Mouse (Mus musculus) layer of hippocampus, adult 2 months (tissue): ENCODE results near the gene Arrdc2. TPM values are rescaled to one million over a fixed set of nuclear protein-coding genes. Genes with fewer than 3 reads are reported as not detected.

Experiments used
- DNase-seq, 2 experiments: peaks; one replicate each; pipeline ENCODE4 v3.0.0; 2022; ENCODE audit warnings: low spot score in 2 of 2
- H3K27ac ChIP-seq: fragments of 200-600 bp; 2 replicates; pipeline ENCODE4 v1.8.1; 2022
- H3K4me3 ChIP-seq: fragments of 200-600 bp; 2 replicates; pipeline ENCODE4 v1.8.1; 2022; ENCODE audit warnings: mild to moderate bottlenecking
- CTCF ChIP-seq: fragments of 200-600 bp; conservative IDR thresholded peaks from 2 replicates; pipeline ENCODE4 v1.8.1; 2022; ENCODE audit warnings: antibody characterized with exemption, mild to moderate bottlenecking, moderate library complexity
- total RNA-seq, 2 experiments: library from RNA; stranded (reverse); gene quantifications; 2 replicates each; pipeline ENCODE4 v1.2.3; 2021

The Arrdc2 gene
- total RNA-seq, 2 experiments from 2014 or later, result 13.8 to 20.9 TPM

DNA sequence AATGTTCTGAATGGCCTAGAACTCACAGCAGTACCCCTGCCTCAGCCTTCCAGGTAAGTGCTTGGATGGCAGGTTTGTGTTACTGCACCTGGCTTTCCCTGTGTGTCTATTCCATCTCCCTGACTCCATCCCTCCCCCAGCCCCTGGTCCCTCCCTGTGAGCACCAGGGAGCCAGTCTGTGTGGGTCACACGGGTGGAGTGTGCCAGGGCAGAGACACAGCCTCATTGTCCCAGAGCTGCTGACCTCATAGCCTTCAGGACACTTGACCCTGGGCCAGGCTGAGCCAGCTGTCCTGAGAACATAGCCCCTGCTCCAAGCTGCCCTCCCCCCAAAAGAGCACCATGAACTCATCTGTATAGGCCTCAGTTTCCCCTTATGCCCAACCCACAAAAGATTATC is 32.2 kb downstream of the Arrdc2 start:
- no peak for TF ChIP-seq CTCF
- Histone ChIP-seq H3K4me3 (no peak overlapping the region), H3K27ac (peak overlapping the region; percentile 70)
- DNase-seq, result no peak

DNA sequence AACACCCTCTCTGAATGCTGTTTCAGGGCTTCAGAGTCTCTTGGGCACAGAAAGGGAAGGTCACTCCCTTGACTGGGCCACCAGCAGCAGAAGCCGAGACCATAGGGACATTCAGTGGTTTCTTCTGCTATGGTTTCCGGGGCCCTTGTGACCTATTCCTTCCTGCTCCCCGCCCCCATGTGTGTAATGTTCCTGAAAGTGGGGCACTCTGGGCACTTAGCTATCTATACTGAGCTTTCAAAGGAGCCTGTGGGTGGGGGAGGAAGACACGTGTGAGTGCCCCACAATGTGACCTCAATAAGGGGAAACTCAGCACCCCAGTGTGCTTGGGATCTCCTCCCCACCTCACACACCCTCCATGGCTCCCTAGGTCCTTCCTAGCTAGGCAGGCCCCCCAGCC is 33.0 kb downstream of the Arrdc2 start:
- DNase-seq, result no peak
- peak overlapping the region; percentile 70 for H3K27ac ChIP-seq
- H3K4me3 ChIP-seq, result no peak overlapping the region
- no peak for TF ChIP-seq CTCF

DNA sequence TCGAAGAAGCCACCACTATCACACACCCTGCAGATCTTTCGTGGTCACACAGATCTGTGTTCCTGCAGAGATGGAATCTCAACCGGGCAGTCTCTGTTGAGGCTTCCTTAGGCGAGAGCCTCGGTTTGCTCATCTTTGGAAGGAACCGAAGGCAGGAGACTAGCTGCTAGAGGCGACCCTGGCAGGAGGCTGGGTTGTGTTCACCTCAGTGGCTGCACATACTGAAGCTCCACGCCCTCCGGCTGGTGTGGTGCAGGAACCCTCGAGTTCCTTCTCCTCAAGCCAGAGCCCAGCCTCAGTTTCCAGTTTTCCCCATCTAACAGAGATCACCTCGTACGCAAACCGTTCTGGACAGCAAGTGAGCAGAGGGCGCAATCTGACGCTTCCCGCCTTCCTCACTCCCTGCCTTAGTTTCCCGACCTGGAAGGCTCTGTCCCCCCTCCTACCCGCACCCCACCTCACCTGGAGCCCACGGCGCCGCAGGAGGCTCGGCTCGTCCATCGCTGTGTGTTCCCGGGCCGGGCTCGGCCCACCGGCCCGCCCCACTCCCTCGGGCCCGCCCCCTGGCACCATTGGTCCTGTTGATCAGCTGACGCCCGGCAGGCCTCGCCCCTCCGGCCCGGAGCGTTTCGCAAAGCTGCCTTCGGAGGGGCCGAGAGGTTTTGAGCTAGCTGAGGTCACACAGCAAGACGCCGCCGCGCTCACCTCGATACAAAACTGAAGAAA is 34.9 kb downstream of the Arrdc2 start, which contains the start of gene Mast3:
Mast3 (minus strand) TSS at position 574 of the 726 bp plus-strand sequence.
- TF ChIP-seq CTCF, result no peak
- DNase-seq, result peak; percentile 82 to 87
- H3K27ac ChIP-seq, result peak within 1 kb of the TSS; percentile 99
- peak within 1 kb of the TSS; percentile 66 for H3K4me3 ChIP-seq

DNA sequence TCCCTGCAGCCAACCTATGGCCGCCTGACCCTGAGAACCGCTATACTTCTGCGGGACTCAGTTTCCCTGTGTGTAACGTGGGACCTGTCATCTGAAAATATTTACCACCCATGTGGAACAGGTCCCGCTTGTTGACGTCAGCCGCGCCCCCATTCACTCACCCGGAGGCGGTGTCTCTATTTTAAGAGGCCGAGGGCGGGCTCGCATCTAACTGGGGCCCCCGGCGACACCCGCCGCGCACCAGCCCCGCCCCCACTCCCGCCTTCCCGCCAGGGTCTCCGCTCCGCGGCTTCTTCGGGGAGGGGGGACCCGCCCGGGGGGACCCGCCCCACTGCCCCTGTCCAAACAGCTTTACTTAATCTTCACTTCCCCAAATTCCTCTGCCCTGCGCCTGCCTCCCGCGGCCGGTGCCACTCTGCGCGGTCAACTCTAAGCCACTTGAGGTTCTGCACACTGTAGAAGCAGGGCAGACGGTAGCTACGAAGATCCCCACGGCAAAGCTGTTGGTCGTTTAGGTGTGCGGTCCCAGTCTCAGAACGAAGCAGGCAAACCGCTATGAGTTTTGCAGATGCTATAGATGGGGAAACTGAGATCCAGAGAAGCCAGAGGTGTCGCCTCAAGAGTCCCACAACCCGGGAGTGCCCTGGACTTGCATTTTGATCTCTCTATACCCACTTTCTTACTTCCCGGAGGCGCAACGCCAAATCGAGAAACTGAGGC is 35.6 kb downstream of the Arrdc2 start:
- Histone ChIP-seq H3K27ac (peak overlapping the region; percentile 99), H3K4me3 (peak overlapping the region; percentile 66)
- DNase-seq, result peak; percentile 70 to 75
- no peak for TF ChIP-seq CTCF

DNA sequence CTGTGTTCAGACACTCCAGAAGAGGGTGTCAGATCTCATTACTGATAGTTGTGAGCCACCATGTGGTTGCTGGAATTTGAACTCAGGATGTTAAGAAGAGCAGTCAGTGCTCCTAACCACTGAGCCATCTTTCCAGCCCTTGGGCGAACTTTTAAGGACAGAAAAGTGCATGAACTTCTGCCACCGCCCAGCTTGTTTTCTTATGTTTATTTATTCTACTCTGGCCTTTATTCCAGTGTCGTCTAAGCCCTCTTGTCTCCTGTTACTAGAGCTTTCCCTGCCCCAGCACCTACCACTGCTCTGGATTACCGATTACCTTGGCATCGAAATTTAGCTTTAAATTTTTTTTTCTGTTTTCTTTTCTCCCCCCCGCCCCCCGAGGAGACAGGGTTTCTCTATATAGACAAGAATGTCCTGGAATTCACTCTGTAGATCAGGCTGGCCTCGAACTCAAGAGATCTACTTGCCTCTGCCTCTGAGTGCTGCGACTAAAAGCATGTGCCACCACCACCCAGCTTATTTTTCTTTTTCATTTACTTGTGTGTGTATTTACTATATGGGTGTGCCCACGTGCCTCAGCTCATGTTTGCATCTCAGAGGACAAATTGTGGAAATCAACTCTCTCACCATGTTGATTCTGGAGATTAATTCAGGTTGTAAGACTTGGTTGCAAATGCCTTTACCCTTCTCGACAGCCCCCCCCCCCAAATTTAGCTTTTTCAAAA is 36.6 kb downstream of the Arrdc2 start:
- peak overlapping the region; percentile 99 for H3K27ac ChIP-seq

DNA sequence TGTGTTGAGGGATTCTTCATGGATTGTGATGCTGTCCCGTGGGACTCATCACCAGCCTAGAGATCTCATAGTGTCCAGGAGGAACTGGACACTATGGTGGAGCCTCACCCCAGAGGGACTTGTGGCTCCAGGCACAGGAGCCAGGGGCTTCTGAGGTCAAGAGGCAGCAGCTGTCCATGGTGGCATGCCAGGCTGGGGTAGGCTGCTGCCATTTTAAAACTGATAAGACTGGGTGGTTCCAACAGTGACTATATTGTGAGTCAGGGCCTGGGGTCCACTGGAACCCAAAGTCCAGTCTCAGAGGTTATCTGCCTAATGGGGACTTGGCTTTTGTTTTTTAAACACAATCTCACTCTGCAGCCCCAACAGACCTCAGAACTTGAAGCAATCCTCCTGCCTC is 37.7 kb downstream of the Arrdc2 start:
- TF ChIP-seq CTCF, result no peak
- peak overlapping the region; percentile 99 for H3K27ac ChIP-seq
- no peak for DNase-seq
- H3K4me3 ChIP-seq, result peak overlapping the region; percentile 11; the same call in 1 of the 2 replicates

More for the DNA sequence above, 36.6 kb downstream of the Arrdc2 start:
- peak; percentile 38 for TF ChIP-seq CTCF
- peak overlapping the region; percentile 66 for H3K4me3 ChIP-seq
- no peak for DNase-seq

DNA sequence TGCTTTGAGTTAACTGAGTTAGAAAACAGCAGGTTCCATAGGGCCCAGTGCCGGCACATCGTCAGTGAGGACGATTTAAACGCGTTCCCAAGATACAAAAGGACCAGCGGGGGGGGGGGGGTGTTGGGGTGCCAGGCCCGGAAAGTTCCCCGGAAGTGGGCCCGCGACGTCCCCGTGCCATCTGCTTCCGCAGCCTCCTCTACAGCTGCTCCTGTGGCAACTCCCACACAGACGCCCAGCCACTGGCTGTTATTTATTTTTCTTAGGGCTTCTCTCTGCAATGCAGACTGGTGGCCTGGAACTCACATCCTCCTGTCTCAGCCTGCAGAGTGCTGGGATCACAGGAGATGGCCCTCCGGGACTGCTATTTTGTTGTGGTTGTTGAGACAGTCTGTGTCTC is 38.4 kb downstream of the Arrdc2 start:
- H3K27ac ChIP-seq, result peak overlapping the region; percentile 99
- no peak for TF ChIP-seq CTCF
- H3K4me3 ChIP-seq, result no peak overlapping the region
- DNase-seq, result peak; percentile 86 to 89

DNA sequence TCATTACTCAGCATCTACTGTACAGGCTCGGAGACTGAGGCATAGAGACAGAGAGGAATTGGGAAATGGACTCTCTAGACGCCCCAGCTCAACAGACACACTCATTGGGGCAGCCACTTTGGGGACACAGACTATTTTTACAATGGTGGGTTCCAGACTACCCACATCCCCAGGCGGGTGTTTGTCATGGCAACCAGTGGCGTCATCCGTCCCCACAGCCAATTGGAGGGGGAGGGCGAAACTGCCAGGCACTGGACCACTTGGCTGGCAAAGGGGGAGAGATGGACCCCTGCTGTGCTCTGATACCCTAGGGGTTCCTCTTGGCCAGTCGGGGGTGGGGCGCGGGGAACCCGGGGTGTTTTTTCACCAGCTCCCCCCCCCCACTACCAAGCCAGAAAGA is 38.9 kb downstream of the Arrdc2 start:
- TF ChIP-seq CTCF, result no peak
- Histone ChIP-seq H3K4me3 (peak overlapping the region; percentile 28; the same call in 1 of the 2 replicates), H3K27ac (peak overlapping the region; percentile 99)
- DNase-seq, result peak in 1 of 2 experiments; percentile 63

DNA sequence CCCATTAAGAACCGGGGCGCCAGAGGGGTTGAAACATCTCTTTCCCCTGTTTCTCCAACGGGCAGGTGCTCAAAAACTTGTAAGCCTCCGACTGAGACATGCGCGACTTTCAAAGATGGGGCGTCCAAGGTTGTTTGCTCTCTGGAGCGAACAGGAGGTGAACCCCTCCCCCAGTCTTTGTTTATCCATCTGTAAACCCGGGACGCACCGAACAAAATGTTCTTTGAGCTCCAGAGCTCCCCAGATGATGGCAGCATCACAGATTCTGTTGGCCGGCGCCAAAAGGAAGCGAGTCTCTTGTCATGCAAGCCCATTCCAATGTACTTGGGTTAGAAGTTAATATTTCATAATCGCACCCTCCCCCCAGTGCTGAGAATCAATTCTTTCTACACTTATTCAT is 41.2 kb downstream of the Arrdc2 start:
- 0 out of 2 replicates have a peak, but pooled peaks have one; percentile 9 for TF ChIP-seq CTCF
- Histone ChIP-seq H3K27ac (peak overlapping the region; percentile 99), H3K4me3 (peak overlapping the region; percentile 82)
- peak; percentile 71 to 83 for DNase-seq

DNA sequence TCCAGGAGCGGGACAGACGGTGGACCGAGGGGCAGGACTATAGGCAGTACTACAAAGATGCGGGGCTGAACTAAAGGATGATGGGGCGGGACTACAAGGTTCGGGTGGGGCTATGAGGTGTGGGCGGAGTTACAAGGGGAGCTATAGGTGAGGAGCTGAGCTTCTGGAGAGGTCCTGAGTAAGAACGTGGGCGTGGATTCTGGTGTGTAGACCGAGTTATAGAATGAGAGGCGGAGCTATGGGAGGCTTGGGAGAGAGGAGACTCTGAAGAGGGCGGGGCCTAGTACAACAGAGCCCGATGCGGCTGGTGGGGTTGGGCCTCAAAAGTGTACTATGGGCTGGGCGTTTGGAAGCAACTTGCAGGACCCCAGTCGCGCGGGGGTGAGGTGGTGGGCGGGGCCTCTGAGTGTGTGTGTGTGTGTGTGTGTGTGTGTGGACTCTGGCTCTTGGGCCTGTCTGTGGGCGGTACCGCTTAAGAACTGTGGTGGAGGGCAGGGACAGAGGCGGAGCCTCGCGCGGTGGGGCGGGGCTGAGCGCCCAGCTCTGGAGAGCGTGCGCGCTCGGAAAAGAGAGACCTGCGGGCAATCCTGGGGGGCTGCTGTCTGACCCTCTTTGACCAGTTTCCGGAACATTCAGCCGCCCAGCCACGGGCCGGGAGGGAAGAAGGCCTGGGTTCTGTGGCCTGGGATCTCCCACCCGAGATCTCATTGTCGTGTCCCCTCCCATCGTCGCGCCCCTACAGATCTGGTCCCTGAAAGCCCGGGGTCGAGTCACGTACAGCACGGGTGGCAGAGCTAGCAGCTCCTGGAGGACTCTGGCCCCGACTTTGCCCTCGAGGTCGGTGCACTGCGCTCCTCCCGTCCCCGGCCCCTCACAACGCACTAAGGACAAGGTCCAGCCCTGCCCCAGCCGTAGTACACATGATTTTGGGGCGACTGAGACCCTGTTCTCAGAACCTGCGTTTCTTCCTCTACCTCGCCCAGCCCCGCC is 42.1 kb downstream of the Arrdc2 start:
- H3K27ac ChIP-seq, result peak overlapping the region; percentile 99
- peak; percentile 88 to 95 for DNase-seq
- H3K4me3 ChIP-seq, result peak overlapping the region; percentile 82
- no peak for TF ChIP-seq CTCF

DNA sequence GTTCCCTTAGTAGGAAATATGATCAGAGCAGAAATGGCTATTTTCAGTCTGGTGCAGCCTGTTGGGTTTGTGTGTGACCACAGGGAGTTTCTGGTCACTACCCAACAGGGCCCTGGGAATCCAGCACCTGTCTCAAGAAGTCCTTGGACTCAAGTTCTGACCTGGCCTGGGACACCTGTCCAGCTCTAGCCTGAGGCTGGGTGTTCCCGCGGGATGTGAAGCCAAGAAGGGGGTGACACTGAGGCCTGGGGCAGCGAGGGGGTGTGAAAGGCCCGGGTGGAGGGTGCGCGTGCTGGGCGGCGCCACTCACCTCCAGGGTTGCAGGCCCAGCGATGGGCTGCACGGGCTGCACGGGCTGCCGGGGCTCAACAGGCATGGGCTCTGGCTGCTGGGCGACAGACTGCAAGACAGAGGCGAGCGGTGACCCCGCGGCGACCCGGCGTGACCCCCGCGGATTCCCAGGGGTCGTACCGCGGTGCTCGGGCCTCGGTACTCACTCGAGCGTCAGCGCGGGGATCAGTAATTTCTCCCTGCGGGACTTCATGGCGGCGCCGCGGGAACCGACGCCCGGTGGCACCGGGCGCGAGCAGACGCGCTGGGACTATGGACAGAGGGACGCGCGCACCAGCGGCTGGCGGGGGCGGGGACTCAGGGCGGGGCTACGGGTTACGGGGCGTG is 43.0 kb downstream of the Arrdc2 start:
- Histone ChIP-seq H3K27ac (peak overlapping the region; percentile 99), H3K4me3 (peak overlapping the region; percentile 82)
- DNase-seq, result no peak
- no peak for TF ChIP-seq CTCF
